Mouse (Mus musculus) limb, embryonic 11.5 days (tissue): Measurements from ENCODE around the gene Cobll1. TPM values are rescaled to one million over a fixed set of nuclear protein-coding genes. Genes with fewer than 3 reads are reported as not detected.
A peak's percentile ranks its signal among the peaks of the same experiment; 100 is the strongest.

Experiments used
- ATAC-seq: fragments of 200-750 bp; cut with Nextera tagmentation; 2 replicates; pipeline ENCODE4 v1.8.0; 2017; ENCODE audit warnings: low read depth; ENCODE audit not compliant: insufficient number of reproducible peaks, low FRiP score, low TSS enrichment
- DNase-seq: peaks from one replicate; pipeline ENCODE4 v3.0.0-alpha.2; 2015; ENCODE audit warnings: low spot score
- H3K27ac ChIP-seq: fragments of 300-500 bp; sonication (generic); replicated peaks from 2 replicates; pipeline ENCODE4 v1.5.1; 2014; ENCODE audit warnings: low read depth, mild to moderate bottlenecking, low read length
- H3K27me3 ChIP-seq: fragments of 300-500 bp; sonication (generic); 2 replicates; pipeline ENCODE4 v1.6.1; 2014; ENCODE audit warnings: mild to moderate bottlenecking, low read length, mixed read lengths; ENCODE audit not compliant: control insufficient read depth, insufficient read depth
- H3K36me3 ChIP-seq: fragments of 300-500 bp; sonication (generic); 2 replicates; pipeline ENCODE4 v1.6.1; 2014; ENCODE audit warnings: mild to moderate bottlenecking, low read length, moderate library complexity, mixed read lengths; ENCODE audit not compliant: control insufficient read depth, insufficient read depth
- H3K4me1 ChIP-seq: fragments of 300-500 bp; sonication (generic); 2 replicates; pipeline ENCODE4 v1.6.1; 2014; ENCODE audit warnings: low read length, mixed read lengths; ENCODE audit not compliant: control insufficient read depth, insufficient read depth
- H3K4me2 ChIP-seq: fragments of 300-500 bp; sonication (generic); 2 replicates; pipeline ENCODE4 v1.6.1; 2014; ENCODE audit warnings: low read depth, mild to moderate bottlenecking, moderate library complexity; ENCODE audit not compliant: severe bottlenecking
- H3K4me3 ChIP-seq: fragments of 300-500 bp; sonication (generic); 2 replicates; pipeline ENCODE4 v1.5.1; 2014; ENCODE audit warnings: low read depth, low read length
- H3K9ac ChIP-seq: fragments of 300-500 bp; sonication (generic); 2 replicates; pipeline ENCODE4 v1.6.1; 2014; ENCODE audit warnings: mild to moderate bottlenecking, low read length
- H3K9me3 ChIP-seq: fragments of 300-500 bp; sonication (generic); 2 replicates; pipeline ENCODE4 v1.6.1; 2016; ENCODE audit warnings: low read length; ENCODE audit not compliant: control insufficient read depth
- WGBS: fragments of 180-500 bp; shearing (Covaris S2); extraction: QIAGEN DNeasy Blood & Tissue Kit; methylation state at CpG from one replicate; pipeline ENCODE4 v1.1.7; 2014; 5-methylcytosine and 5-hydroxymethylcytosine counted together
- polyA plus RNA-seq: library from polyadenylated mRNA; unstranded; fragments of >200 nt; fragmentation: Nextera tagmentation; extraction: Ambion mirVana; gene quantifications from 2 replicates; pipeline ENCODE4 v1.2.1, GENCODE M21; 2014

Cobll1 gene
- 1.6 and 2.8 TPM in 2 replicates for polyA plus RNA-seq

DNA sequence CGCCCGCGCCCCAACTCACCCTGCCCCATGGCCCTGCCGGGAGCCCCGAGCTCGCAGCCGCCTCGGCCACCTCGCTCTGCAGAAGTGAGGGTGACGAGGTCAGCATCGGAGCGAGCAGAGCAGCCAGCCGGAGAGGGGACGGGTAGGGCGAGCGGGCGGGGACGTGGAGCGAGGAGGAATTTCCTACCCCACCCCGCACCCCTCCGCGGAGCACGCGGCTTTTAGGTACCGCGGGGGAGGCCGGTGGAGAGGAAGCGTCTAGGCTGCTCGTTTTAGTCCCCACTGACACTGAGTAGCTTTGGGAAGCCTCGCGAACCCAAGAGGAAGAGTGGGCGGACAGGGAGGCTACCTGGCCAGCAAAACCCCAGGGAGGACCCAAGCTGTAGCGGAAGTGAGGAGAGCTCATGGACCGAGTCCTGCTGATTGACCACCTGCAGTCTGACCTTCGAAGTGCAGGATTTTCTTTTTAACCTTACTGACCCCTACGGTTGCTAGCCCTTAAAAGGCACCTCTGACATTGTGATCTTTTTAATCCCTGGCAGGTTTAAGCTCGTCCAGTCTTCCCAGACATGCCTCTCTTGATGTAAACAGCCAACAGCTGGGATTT lies at the start of gene Cobll1:
TSS of gene Cobll1 (minus strand) at position 440 of the 607 bp plus-strand sequence.
- Histone ChIP-seq H3K4me2 (peak within 1 kb of the TSS; percentile 97), H3K9me3 (no peaks in the 10 kb centered on the region), H3K36me3 (no peaks in the 10 kb centered on the region), H3K9ac (peak within 1 kb of the TSS; percentile 75), H3K4me3 (peak within 1 kb of the TSS; percentile 58), H3K4me1 (no peaks in the 10 kb centered on the region), H3K27ac (0 out of 2 replicates have a peak within 1 kb of the TSS, but pooled peaks have one; percentile 33), H3K27me3 (0 out of 2 replicates have a peak, but pooled peaks cover 3% of the 10 kb centered on the region)
- ATAC-seq (peak; percentile 77; the same call in 1 of the 2 replicates), DNase-seq (no peak)
- WGBS: under 1% methylated on average over 34 of the region's 37 CpGs

DNA sequence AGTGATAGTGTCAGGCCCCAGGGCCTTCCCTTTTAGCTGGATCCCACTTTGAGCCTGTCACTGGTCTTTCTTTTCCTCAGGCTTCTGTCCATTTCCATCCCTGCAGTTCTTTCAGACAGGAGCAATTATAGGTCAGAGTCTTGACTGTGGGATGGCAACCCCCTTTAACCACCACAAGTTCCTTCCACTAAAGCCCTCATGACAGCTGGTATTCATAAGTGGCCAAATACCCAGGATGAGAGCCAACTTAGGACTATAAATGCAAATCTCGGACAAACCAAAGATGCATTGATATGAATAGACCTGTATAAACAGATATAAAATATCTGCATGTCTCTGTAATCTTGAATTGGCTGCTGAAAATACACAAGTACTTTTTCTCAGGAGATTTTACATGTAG lies 49.5 kb upstream of the Cobll1 start:
- Histone ChIP-seq H3K36me3 (no peaks in the 10 kb centered on the region), H3K4me1 (no peaks in the 10 kb centered on the region), H3K27ac (no peak overlapping the region), H3K9ac (no peak overlapping the region), H3K9me3 (no peaks in the 10 kb centered on the region), H3K27me3 (no peaks in the 10 kb centered on the region), H3K4me2 (no peak overlapping the region), H3K4me3 (no peak overlapping the region)
- no peak for DNase-seq
- WGBS: 87% methylated on average over 1 of the region's 1 CpGs
- ATAC-seq: no peak

DNA sequence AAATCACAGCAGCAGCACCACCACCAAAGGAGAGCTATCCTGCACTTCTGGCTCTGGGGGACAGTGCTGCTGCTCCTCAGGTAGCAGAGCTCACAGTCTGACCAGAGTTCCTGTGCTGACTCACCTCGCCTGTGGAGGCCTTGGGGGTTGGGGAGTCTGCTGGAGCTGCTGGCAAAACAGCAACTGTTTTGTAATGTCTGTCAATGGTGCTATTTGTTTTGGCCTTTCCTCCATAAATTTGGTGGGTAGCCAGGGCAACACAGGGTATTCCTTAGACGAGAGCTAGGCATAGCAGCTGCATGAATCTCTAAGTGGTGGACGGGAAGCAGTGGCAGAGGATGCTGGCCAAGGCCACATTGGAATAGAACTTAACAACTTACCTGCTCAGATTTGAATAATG lies 46.2 kb upstream of the Cobll1 start:
- Histone ChIP-seq H3K27me3 (no peaks in the 10 kb centered on the region), H3K9ac (no peak overlapping the region), H3K36me3 (no peaks in the 10 kb centered on the region), H3K9me3 (no peaks in the 10 kb centered on the region), H3K4me2 (no peak overlapping the region), H3K27ac (no peak overlapping the region), H3K4me1 (no peaks in the 10 kb centered on the region), H3K4me3 (no peak overlapping the region)
- ATAC-seq: no peak
- no peak for DNase-seq
- WGBS: 53% methylated on average over 3 of the region's 3 CpGs

DNA sequence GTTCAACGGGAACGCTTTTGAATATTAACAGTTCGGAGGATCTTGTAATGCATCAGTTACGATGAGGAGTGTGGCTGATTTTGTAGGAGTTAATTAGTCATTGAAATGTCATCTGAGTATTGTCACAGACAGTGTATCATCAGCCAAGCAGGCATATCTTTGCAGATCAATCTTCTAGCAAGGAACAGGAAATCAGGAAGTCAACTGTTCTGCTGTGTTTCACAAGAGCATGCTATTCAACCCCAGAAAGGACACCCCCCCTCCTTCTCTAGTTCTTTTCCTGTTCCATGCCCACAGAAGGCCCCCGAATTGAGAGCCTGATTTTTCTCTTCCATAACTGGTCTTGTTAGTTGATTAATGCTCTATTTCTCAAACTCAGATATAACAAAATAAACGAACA lies 43.8 kb upstream of the Cobll1 start:
- no peak for DNase-seq
- H3K36me3 ChIP-seq: no peaks in the 10 kb centered on the region
- WGBS: 90% methylated on average over 6 of the region's 6 CpGs

DNA sequence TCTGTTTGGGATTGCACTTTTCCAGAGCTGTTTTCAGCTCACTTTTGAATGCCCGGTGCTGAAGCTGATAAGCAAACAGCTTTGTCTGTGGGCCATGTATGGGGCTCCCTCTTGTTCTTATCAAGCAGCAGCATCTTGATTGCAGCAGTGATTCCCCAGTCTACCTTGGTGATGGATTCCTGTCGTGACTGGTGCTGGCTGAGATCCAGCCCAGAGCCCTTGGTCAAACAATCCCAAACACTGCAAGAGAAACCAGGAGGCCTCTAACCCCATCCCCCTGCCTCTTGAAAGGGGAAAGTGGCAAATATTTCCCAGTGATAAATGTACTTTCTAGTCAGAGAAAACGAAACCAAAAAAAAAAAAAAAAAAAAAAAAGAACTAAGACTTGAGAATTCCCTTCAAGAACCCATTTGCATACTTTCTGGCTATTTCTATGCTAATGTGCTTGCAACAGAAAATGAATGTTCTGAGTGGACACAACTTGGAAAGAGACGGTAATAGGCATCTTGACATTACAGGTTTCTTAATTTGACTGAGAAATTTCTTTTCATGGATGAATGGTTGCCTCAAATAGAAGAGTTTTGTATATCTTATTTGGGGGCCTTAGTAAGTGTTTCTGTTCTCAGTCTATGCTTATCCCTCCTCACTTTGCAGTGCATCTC lies 40.0 kb upstream of the Cobll1 start:
- no peak for DNase-seq
- H3K4me1 ChIP-seq: no peaks in the 10 kb centered on the region
- whole genome bisulfite sequencing: 38% methylated on average over 4 of the region's 4 CpGs
- H3K9ac ChIP-seq: no peak overlapping the region
- no peaks in the 10 kb centered on the region for H3K36me3 ChIP-seq
- no peaks in the 10 kb centered on the region for H3K27me3 ChIP-seq
- H3K4me2 ChIP-seq: no peak overlapping the region
- H3K27ac ChIP-seq: no peak overlapping the region
- no peak for ATAC-seq
- no peak overlapping the region for H3K4me3 ChIP-seq
- H3K9me3 ChIP-seq: no peaks in the 10 kb centered on the region

More for the DNA sequence above, 43.8 kb upstream of the Cobll1 start:
- no peak overlapping the region for H3K4me3 ChIP-seq
- H3K9ac ChIP-seq: no peak overlapping the region
- no peak for ATAC-seq
- H3K4me1 ChIP-seq: no peaks in the 10 kb centered on the region
- no peaks in the 10 kb centered on the region for H3K9me3 ChIP-seq
- no peak overlapping the region for H3K27ac ChIP-seq
- H3K4me2 ChIP-seq: no peak overlapping the region
- H3K27me3 ChIP-seq: no peaks in the 10 kb centered on the region

DNA sequence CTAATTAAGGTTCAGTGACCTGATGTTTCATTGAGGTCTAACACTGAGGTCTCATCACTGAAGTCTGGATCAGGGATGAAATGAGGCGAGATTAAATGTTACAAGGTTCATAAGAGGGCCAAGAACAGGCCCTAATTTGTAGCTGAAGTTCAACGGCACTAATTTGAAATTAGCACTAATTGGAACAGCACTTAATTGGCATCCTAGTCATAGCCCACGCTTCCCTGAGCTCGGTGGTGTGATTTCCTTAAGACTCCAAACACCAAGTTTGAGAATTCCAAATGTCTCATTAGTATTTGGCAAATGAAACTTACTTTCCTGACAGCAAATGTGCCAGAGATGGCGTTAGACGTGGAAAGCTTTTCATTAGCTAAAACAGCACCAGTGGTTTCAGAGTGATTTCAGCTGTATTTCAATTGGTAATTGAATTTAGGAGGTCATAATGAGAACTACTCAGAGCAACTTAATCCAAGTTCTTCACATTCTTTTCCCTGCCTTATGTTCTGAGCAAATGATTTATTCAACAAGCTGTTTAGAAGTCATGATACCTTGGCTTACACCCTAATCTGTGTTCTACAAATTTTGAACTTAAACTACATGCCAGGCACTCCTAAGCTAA lies 36.3 kb upstream of the Cobll1 start:
- H3K27me3 ChIP-seq: no peaks in the 10 kb centered on the region
- no peak overlapping the region for H3K27ac ChIP-seq
- H3K36me3 ChIP-seq: no peaks in the 10 kb centered on the region
- 27% methylated on average over 6 of the region's 6 CpGs for WGBS
- no peak overlapping the region for H3K9ac ChIP-seq
- ATAC-seq (no peak), DNase-seq (no peak)
- H3K9me3 ChIP-seq: no peaks in the 10 kb centered on the region
- no peak overlapping the region for H3K4me2 ChIP-seq
- no peak overlapping the region for H3K4me3 ChIP-seq
- H3K4me1 ChIP-seq: no peaks in the 10 kb centered on the region; the same call in 1 of the 2 replicates

DNA sequence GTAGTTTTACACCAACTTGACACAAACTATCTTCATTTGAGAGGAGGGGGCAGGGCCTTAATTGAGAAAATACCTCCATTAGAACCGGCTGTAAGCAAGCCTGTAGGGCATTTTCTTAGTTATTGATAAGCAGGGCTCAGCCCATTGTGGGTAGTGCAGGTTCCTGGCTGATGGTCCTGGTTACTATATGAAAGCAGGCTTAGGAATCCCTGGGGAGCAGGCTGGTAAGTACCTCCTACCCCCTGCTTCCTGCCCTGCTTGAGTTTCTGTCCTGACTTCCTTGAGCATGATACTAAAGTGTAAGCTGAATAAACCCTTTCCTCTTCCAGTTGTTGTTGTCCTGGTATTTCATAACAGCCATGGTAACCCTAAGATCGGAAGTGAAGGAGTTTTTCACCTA lies 34.7 kb upstream of the Cobll1 start:
- no peaks in the 10 kb centered on the region for H3K27me3 ChIP-seq
- WGBS: 29% methylated on average over 2 of the region's 2 CpGs
- no peaks in the 10 kb centered on the region; the same call in 1 of the 2 replicates for H3K4me1 ChIP-seq
- no peak overlapping the region for H3K4me2 ChIP-seq
- ATAC-seq: no peak
- H3K9ac ChIP-seq: no peak overlapping the region
- no peak overlapping the region for H3K27ac ChIP-seq
- H3K36me3 ChIP-seq: no peaks in the 10 kb centered on the region
- no peaks in the 10 kb centered on the region for H3K9me3 ChIP-seq
- DNase-seq: no peak
- H3K4me3 ChIP-seq: no peak overlapping the region

DNA sequence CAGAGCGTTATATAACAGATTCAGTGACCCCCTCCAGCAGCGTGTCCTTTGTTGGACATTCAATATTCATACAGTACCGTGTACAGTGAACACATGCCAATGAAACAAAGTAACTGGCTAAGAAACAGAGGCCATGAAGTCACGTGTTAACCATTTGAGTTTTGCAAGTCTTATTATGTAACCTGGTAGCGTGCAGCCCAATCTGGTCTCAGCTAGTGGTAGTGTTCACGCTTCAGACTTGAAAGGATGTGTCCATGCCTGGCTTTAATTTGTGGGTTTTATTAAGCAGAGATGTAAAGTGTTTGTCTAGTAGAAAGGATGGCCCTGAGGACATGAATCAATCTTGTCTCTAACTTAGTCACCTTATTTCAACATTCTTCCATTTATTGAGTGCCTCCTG lies 29.5 kb upstream of the Cobll1 start:
- no peak for ATAC-seq
- Histone ChIP-seq H3K36me3 (no peaks in the 10 kb centered on the region), H3K9ac (no peak overlapping the region), H3K4me2 (no peak overlapping the region), H3K27ac (no peak overlapping the region), H3K27me3 (no peaks in the 10 kb centered on the region), H3K4me1 (no peaks in the 10 kb centered on the region), H3K4me3 (no peak overlapping the region), H3K9me3 (no peaks in the 10 kb centered on the region)
- DNase-seq: no peak
- WGBS: 74% methylated on average over 6 of the region's 6 CpGs
